Mouse (Mus musculus): ENCODE measurements at regions not wholly inside any gene's neighbourhood (a gene's known extent, or its start where the extent isn't known, plus 50 kb on each side); places are given as distances from the start of the nearest gene placed in this dataset.

GRCm38 (mm10) chr6:17195538-17195937, 85.4 kb upstream of the Cav2 start:
- no peak overlapping the region for H3K27ac ChIP-seq (ENCODE audit: low read length)
- ATAC-seq (ENCODE audit: low read depth): no peak
- no peaks in the 10 kb centered on the region for H3K27me3 ChIP-seq (ENCODE audit: control insufficient read depth, insufficient read depth, low read depth, low read length)
- H3K9me3 ChIP-seq (replicated peaks; ENCODE audit: control insufficient read depth, low read length): no peaks in the 10 kb centered on the region
- no peaks in the 10 kb centered on the region for H3K4me1 ChIP-seq (ENCODE audit: control insufficient read depth, low read depth, low read length)
- no peak overlapping the region for H3K9ac ChIP-seq (ENCODE audit: low read depth, low read length)
- H3K36me3 ChIP-seq (ENCODE audit: control insufficient read depth, insufficient read depth): no peaks in the 10 kb centered on the region
- H3K4me2 ChIP-seq (ENCODE audit: low read depth, low read length): no peak overlapping the region
- WGBS (ENCODE audit: insufficient replicate concordance): 25% methylated on average over 4 of the region's 4 CpGs
- H3K4me3 ChIP-seq (ENCODE audit: low read depth, low read length): no peak overlapping the region

DNA sequence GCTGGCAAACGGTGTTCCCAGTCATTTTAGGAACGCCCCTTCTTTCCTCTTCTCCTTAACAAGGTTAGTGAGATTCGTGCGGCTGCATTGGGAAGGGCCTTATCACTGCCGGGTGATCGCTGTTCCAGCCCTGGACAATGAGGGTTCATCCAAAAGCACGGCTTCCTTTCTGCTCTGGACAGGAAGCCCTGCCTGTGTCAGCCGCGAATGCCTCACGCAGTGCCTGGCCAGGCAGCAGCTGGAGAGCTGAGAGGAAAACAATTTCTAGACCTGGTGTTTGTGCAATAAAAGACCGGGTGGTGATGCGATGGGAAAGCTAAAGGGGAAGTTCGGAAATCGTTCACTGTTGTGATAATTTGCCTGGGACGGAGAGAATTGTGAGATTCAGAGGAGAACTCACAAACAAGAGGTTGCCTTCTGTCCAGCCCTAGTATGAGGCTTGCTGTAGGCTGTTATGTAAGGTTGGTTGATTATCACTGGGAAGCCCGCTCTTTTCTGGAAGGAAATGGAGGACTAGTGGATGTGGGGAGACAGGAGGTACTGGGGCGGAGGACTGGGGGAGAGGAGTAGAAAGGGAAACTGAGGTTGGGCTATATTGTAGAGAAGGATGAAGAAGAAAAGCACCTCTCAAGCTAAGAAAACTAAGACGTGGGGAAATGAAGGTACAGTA, 83.1 kb upstream of the Cav2 start:
- 15% methylated on average over 18 of the region's 18 CpGs for WGBS (ENCODE audit: insufficient replicate concordance)
- Histone ChIP-seq H3K4me1 (ENCODE audit: control insufficient read depth, low read depth, low read length) (no peaks in the 10 kb centered on the region), H3K4me3 (ENCODE audit: low read depth, low read length) (no peak overlapping the region), H3K4me2 (ENCODE audit: low read depth, low read length) (no peak overlapping the region), H3K9ac (ENCODE audit: low read depth, low read length) (no peak overlapping the region), H3K9me3 (replicated peaks; ENCODE audit: control insufficient read depth, low read length) (no peaks in the 10 kb centered on the region), H3K27me3 (ENCODE audit: control insufficient read depth, insufficient read depth, low read depth, low read length) (no peaks in the 10 kb centered on the region), H3K27ac (ENCODE audit: low read length) (no peak overlapping the region), H3K36me3 (ENCODE audit: control insufficient read depth, insufficient read depth) (no peaks in the 10 kb centered on the region)
- ATAC-seq (ENCODE audit: low read depth): 0 out of 2 replicates have a peak, but pooled peaks have one; percentile 27

DNA sequence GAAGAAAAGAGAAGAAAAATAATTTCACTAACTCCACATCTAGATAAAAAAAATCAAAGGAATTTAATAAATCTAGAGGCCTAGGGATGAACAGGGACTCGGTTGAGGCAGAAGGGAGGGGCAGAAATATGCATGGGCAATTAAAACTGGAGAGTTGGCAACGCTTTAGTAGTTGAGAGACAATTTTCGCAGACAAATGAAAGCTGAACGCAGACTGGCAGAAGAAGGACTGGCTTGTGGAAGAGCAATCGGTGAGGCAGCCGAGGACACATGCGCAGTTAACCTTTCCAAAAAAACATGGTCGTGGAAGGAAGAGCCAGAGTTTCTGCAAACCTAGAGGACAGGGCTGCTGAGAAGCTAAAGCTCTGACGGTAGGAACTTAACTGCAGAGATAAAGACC, 82.1 kb upstream of the Cav2 start:
- Histone ChIP-seq H3K4me3 (ENCODE audit: low read depth, low read length) (no peak overlapping the region), H3K4me2 (ENCODE audit: low read depth, low read length) (no peak overlapping the region), H3K36me3 (ENCODE audit: control insufficient read depth, insufficient read depth) (no peaks in the 10 kb centered on the region), H3K27ac (ENCODE audit: low read length) (no peak overlapping the region), H3K27me3 (ENCODE audit: control insufficient read depth, insufficient read depth, low read depth, low read length) (no peaks in the 10 kb centered on the region), H3K9me3 (replicated peaks; ENCODE audit: control insufficient read depth, low read length) (no peaks in the 10 kb centered on the region), H3K4me1 (ENCODE audit: control insufficient read depth, low read depth, low read length) (no peaks in the 10 kb centered on the region), H3K9ac (ENCODE audit: low read depth, low read length) (no peak overlapping the region)
- WGBS (ENCODE audit: insufficient replicate concordance): 48% methylated on average over 9 of the region's 9 CpGs
- no peak for ATAC-seq (ENCODE audit: low read depth)

DNA sequence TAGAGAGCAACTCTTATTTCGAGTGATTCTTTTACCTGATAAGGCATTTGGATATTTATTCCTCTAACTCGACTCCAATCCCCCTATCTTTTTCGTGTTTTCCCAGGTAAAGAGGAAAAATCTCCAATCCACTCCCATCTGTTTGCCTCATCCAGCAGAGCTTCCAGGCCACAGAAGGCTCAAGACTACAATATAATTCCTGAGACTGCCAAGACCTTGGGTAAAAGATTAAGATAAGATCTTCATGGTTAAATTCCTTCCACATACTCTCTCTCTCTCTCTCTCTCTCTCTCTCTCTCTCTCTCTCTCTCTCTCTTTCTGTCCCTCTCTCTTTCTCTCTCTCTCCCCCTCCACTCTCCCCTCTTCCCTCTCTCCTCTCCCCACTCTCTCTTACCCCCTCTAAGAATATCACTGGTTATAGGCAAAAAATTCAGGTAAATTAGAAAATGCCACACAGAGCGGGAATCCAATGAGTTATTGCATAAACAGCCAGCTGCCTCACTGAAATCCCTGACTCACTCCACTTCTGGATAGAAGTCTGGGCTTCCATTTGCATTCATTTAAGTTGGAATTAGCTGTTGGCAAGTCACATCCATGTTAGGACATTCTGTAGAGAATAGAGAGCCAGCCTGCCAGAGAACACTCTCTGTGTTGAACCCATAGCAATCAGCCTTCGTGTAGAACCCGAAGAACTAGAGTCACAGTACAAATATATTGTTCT, 78.9 kb upstream of the Cav2 start:
- WGBS (ENCODE audit: insufficient replicate concordance): 41% methylated on average over 6 of the region's 6 CpGs
- Histone ChIP-seq H3K9me3 (replicated peaks; ENCODE audit: control insufficient read depth, low read length) (no peaks in the 10 kb centered on the region), H3K27ac (ENCODE audit: low read length) (no peak overlapping the region), H3K36me3 (ENCODE audit: control insufficient read depth, insufficient read depth) (no peaks in the 10 kb centered on the region), H3K27me3 (ENCODE audit: control insufficient read depth, insufficient read depth, low read depth, low read length) (no peaks in the 10 kb centered on the region), H3K4me3 (ENCODE audit: low read depth, low read length) (no peak overlapping the region), H3K4me1 (ENCODE audit: control insufficient read depth, low read depth, low read length) (no peaks in the 10 kb centered on the region), H3K4me2 (ENCODE audit: low read depth, low read length) (no peak overlapping the region), H3K9ac (ENCODE audit: low read depth, low read length) (no peak overlapping the region)
- ATAC-seq (ENCODE audit: low read depth): no peak

GRCm38 (mm10) chr6:17203302-17203701, 77.7 kb upstream of the Cav2 start:
- 73% methylated on average over 5 of the region's 5 CpGs for WGBS (ENCODE audit: insufficient replicate concordance)
- Histone ChIP-seq H3K4me1 (ENCODE audit: control insufficient read depth, low read depth, low read length) (no peaks in the 10 kb centered on the region), H3K27me3 (ENCODE audit: control insufficient read depth, insufficient read depth, low read depth, low read length) (no peaks in the 10 kb centered on the region), H3K36me3 (ENCODE audit: control insufficient read depth, insufficient read depth) (no peaks in the 10 kb centered on the region), H3K27ac (ENCODE audit: low read length) (no peak overlapping the region), H3K9me3 (replicated peaks; ENCODE audit: control insufficient read depth, low read length) (no peaks in the 10 kb centered on the region), H3K9ac (ENCODE audit: low read depth, low read length) (no peak overlapping the region), H3K4me2 (ENCODE audit: low read depth, low read length) (no peak overlapping the region), H3K4me3 (ENCODE audit: low read depth, low read length) (no peak overlapping the region)
- ATAC-seq (ENCODE audit: low read depth): no peak

GRCm38 (mm10) chr6:17203900-17204686, 76.9 kb upstream of the Cav2 start:
- no peak for ATAC-seq (ENCODE audit: low read depth)
- no peaks in the 10 kb centered on the region for H3K9me3 ChIP-seq (replicated peaks; ENCODE audit: control insufficient read depth, low read length)
- H3K4me2 ChIP-seq (ENCODE audit: low read depth, low read length): no peak overlapping the region
- H3K9ac ChIP-seq (ENCODE audit: low read depth, low read length): no peak overlapping the region
- no peak overlapping the region for H3K27ac ChIP-seq (ENCODE audit: low read length)
- no peaks in the 10 kb centered on the region for H3K4me1 ChIP-seq (ENCODE audit: control insufficient read depth, low read depth, low read length)
- no peaks in the 10 kb centered on the region for H3K36me3 ChIP-seq (ENCODE audit: control insufficient read depth, insufficient read depth)
- H3K27me3 ChIP-seq (ENCODE audit: control insufficient read depth, insufficient read depth, low read depth, low read length): no peaks in the 10 kb centered on the region
- no peak overlapping the region for H3K4me3 ChIP-seq (ENCODE audit: low read depth, low read length)
- WGBS (ENCODE audit: insufficient replicate concordance): 58% methylated on average over 9 of the region's 9 CpGs

DNA sequence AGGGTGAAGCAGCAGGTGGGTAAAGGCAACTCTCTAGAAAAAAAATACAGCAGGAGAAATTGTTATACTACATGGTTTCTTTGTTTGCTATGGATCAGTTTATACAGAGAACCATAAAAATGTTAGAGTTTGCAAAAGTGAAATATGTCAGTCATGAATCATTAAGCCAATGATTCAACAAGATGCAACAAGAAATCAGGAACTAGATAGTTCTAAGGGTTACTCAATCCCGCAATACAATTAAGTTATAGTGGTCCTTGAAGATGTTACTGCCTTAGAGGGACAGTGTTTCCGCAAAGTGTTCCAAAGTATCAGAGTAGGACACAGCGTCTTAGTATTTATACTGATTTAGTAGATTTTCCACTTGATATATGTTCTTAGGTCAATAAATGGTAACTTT, 74.1 kb upstream of the Cav2 start:
- no peak for ATAC-seq (ENCODE audit: low read depth)
- WGBS (ENCODE audit: insufficient replicate concordance): 67% methylated on average over 3 of the region's 3 CpGs

GRCm38 (mm10) chr6:17209792-17210191, 71.2 kb upstream of the Cav2 start:
- no peak overlapping the region for H3K4me3 ChIP-seq (ENCODE audit: low read depth, low read length)
- H3K36me3 ChIP-seq (ENCODE audit: control insufficient read depth, insufficient read depth): no peaks in the 10 kb centered on the region
- H3K27ac ChIP-seq (ENCODE audit: low read length): no peak overlapping the region
- ATAC-seq (ENCODE audit: low read depth): no peak
- H3K4me2 ChIP-seq (ENCODE audit: low read depth, low read length): no peak overlapping the region
- H3K27me3 ChIP-seq (ENCODE audit: control insufficient read depth, insufficient read depth, low read depth, low read length): no peaks in the 10 kb centered on the region
- WGBS (ENCODE audit: insufficient replicate concordance): 28% methylated on average over 4 of the region's 4 CpGs
- H3K9ac ChIP-seq (ENCODE audit: low read depth, low read length): no peak overlapping the region
- H3K9me3 ChIP-seq (replicated peaks; ENCODE audit: control insufficient read depth, low read length): no peaks in the 10 kb centered on the region
- H3K4me1 ChIP-seq (ENCODE audit: control insufficient read depth, low read depth, low read length): no peaks in the 10 kb centered on the region

More for the DNA sequence above, 74.1 kb upstream of the Cav2 start:
- Histone ChIP-seq H3K4me2 (ENCODE audit: low read depth, low read length) (no peak overlapping the region), H3K9me3 (replicated peaks; ENCODE audit: control insufficient read depth, low read length) (no peaks in the 10 kb centered on the region), H3K36me3 (ENCODE audit: control insufficient read depth, insufficient read depth) (no peaks in the 10 kb centered on the region), H3K4me1 (ENCODE audit: control insufficient read depth, low read depth, low read length) (no peaks in the 10 kb centered on the region), H3K27ac (ENCODE audit: low read length) (no peak overlapping the region), H3K4me3 (ENCODE audit: low read depth, low read length) (no peak overlapping the region), H3K27me3 (ENCODE audit: control insufficient read depth, insufficient read depth, low read depth, low read length) (no peaks in the 10 kb centered on the region), H3K9ac (ENCODE audit: low read depth, low read length) (no peak overlapping the region)

GRCm38 (mm10) chr6:17211346-17211745, 69.6 kb upstream of the Cav2 start:
- Histone ChIP-seq H3K9me3 (replicated peaks; ENCODE audit: control insufficient read depth, low read length) (no peaks in the 10 kb centered on the region), H3K4me1 (ENCODE audit: control insufficient read depth, low read depth, low read length) (no peaks in the 10 kb centered on the region), H3K4me3 (ENCODE audit: low read depth, low read length) (no peak overlapping the region), H3K36me3 (ENCODE audit: control insufficient read depth, insufficient read depth) (no peaks in the 10 kb centered on the region), H3K27ac (ENCODE audit: low read length) (no peak overlapping the region), H3K27me3 (ENCODE audit: control insufficient read depth, insufficient read depth, low read depth, low read length) (no peaks in the 10 kb centered on the region), H3K9ac (ENCODE audit: low read depth, low read length) (no peak overlapping the region), H3K4me2 (ENCODE audit: low read depth, low read length) (no peak overlapping the region)
- 54% methylated on average over 5 of the region's 5 CpGs for WGBS (ENCODE audit: insufficient replicate concordance)
- no peak for ATAC-seq (ENCODE audit: low read depth)

All from liver, embryonic 16.5 days (tissue).